Mouse (Mus musculus) midbrain, postnatal 0 days (tissue): ENCODE results near the gene Kdm2a. TPM values are rescaled to one million over a fixed set of nuclear protein-coding genes. Genes with fewer than 3 reads are reported as not detected.

ENCODE experiments used
- ATAC-seq: fragments of 200-750 bp; cut with Nextera tagmentation; 2 replicates; pipeline ENCODE4 v1.8.0; 2017; ENCODE audit warnings: moderate number of reproducible peaks, mild to moderate bottlenecking, moderate TSS enrichment, moderate library complexity; ENCODE audit not compliant: low FRiP score
- DNase-seq: peaks from one replicate; pipeline ENCODE4 v3.0.0-alpha.2; 2015; ENCODE audit warnings: low spot score
- H3K27ac ChIP-seq: fragments of 300-500 bp; sonication (generic); 2 replicates; pipeline ENCODE4 v1.5.1; 2014; ENCODE audit warnings: low read depth, mild to moderate bottlenecking, low read length, mixed read lengths
- H3K27me3 ChIP-seq: fragments of 300-500 bp; sonication (generic); 2 replicates; pipeline ENCODE4 v1.6.1; 2014; ENCODE audit warnings: low read length, control low read depth, mixed read lengths; ENCODE audit not compliant: insufficient read depth
- H3K36me3 ChIP-seq: fragments of 300-500 bp; sonication (generic); 2 replicates; pipeline ENCODE4 v1.6.1; 2014; ENCODE audit warnings: low read length, control low read depth, mixed read lengths; ENCODE audit not compliant: insufficient read depth
- H3K4me1 ChIP-seq: fragments of 300-500 bp; sonication (generic); 2 replicates; pipeline ENCODE4 v1.6.1; 2014; ENCODE audit warnings: mild to moderate bottlenecking, control low read depth, antibody characterized with exemption, low read length, mixed read lengths; ENCODE audit not compliant: insufficient read depth
- H3K4me2 ChIP-seq: fragments of 300-500 bp; sonication (generic); 2 replicates; pipeline ENCODE4 v1.6.1; 2014; ENCODE audit warnings: low read depth, mild to moderate bottlenecking, low read length, mixed read lengths; ENCODE audit not compliant: poor library complexity, severe bottlenecking
- H3K4me3 ChIP-seq: fragments of 300-500 bp; sonication (generic); 2 replicates; pipeline ENCODE4 v1.5.1; 2014; ENCODE audit warnings: low read depth, mild to moderate bottlenecking, low read length, moderate library complexity
- H3K9ac ChIP-seq: fragments of 300-500 bp; sonication (generic); replicated peaks from 2 replicates; pipeline ENCODE4 v1.6.1; 2014; ENCODE audit warnings: mild to moderate bottlenecking, low read length, moderate library complexity, mixed read lengths; ENCODE audit not compliant: poor library complexity, severe bottlenecking
- H3K9me3 ChIP-seq: fragments of 300-500 bp; sonication (generic); 2 replicates; pipeline ENCODE4 v1.6.1; 2016; ENCODE audit warnings: low read length, control low read depth
- CTCF ChIP-seq: IDR thresholded peaks from 2 replicates; pipeline ENCODE4 v1.5.1; 2016; ENCODE audit warnings: antibody characterized with exemption, mild to moderate bottlenecking
- WGBS: fragments of 180-500 bp; shearing (Covaris S2); extraction: QIAGEN DNeasy Blood & Tissue Kit; methylation state at CpG from one replicate; pipeline ENCODE4 v1.1.7; 2014; 5-methylcytosine and 5-hydroxymethylcytosine counted together
- polyA plus RNA-seq: library from polyadenylated mRNA; unstranded; fragments of >200 nt; fragmentation: Nextera tagmentation; extraction: Ambion mirVana; gene quantifications from 2 replicates; pipeline ENCODE4 v1.2.1, GENCODE M21; 2015
- total RNA-seq: library from RNA; depleted of rRNA; stranded (reverse); fragments of >200 nt; gene quantifications from 2 replicates; pipeline ENCODE4 v1.2.3, GENCODE M21; 2014

Gene Kdm2a
- total and polyA plus RNA-seq, 2 experiments from 2014 or later: 18.4 to 103 TPM

- Histone ChIP-seq H3K4me3 (no peak overlapping the region), H3K27ac (no peak overlapping the region), H3K4me2 (no peak overlapping the region), H3K4me1 (no peaks in the 10 kb centered on the region), H3K36me3 (peaks cover 68% of the 10 kb centered on the region), H3K9me3 (no peaks in the 10 kb centered on the region), H3K9ac (no peak overlapping the region), H3K27me3 (no peaks in the 10 kb centered on the region)
- 82% methylated on average over 1 of the region's 1 CpGs for WGBS
- TF ChIP-seq CTCF: no peak
- ATAC-seq: no peak
- DNase-seq: no peak
Observed at GRCm38 (mm10) chr19:4321622-4322021, 76.5 kb downstream of the Kdm2a start.

GRCm38 (mm10) chr19:4319272-4319671 is 78.8 kb downstream of the Kdm2a start:
- ATAC-seq (no peak), DNase-seq (no peak)
- H3K4me2 ChIP-seq: no peak overlapping the region
- H3K27ac ChIP-seq: no peak overlapping the region
- H3K36me3 ChIP-seq: peaks cover 49% of the 10 kb centered on the region
- no peaks in the 10 kb centered on the region for H3K4me1 ChIP-seq
- H3K9me3 ChIP-seq: no peaks in the 10 kb centered on the region
- TF ChIP-seq CTCF: no peak
- 86% methylated on average over 4 of the region's 4 CpGs for WGBS
- H3K27me3 ChIP-seq: no peaks in the 10 kb centered on the region
- H3K9ac ChIP-seq: no peak overlapping the region
- no peak overlapping the region for H3K4me3 ChIP-seq

- TF ChIP-seq CTCF: no peak
- Histone ChIP-seq H3K4me1 (no peaks in the 10 kb centered on the region), H3K9ac (no peak overlapping the region), H3K36me3 (peaks cover 48% of the 10 kb centered on the region), H3K9me3 (no peaks in the 10 kb centered on the region), H3K4me3 (no peak overlapping the region), H3K27ac (no peak overlapping the region), H3K4me2 (no peak overlapping the region), H3K27me3 (no peaks in the 10 kb centered on the region)
- DNase-seq: no peak
- 87% methylated on average over 3 of the region's 3 CpGs for WGBS
- ATAC-seq: no peak
Observed at GRCm38 (mm10) chr19:4317181-4317580, 80.9 kb downstream of the Kdm2a start.

GRCm38 (mm10) chr19:4315223-4315944 is 82.7 kb downstream of the Kdm2a start:
- Histone ChIP-seq H3K9me3 (no peaks in the 10 kb centered on the region), H3K9ac (no peak overlapping the region), H3K4me1 (no peaks in the 10 kb centered on the region), H3K27ac (no peak overlapping the region), H3K36me3 (peaks cover 41% of the 10 kb centered on the region), H3K4me3 (no peak overlapping the region), H3K4me2 (no peak overlapping the region), H3K27me3 (no peaks in the 10 kb centered on the region)
- DNase-seq (peak; percentile 73), ATAC-seq (no peak)
- TF ChIP-seq CTCF: no peak
- 86% methylated on average over 6 of the region's 6 CpGs for WGBS

GRCm38 (mm10) chr19:4309776-4310185 is 88.3 kb downstream of the Kdm2a start:
- no peak overlapping the region for H3K4me2 ChIP-seq
- no peaks in the 10 kb centered on the region for H3K27me3 ChIP-seq
- ATAC-seq (peak; percentile 24; the same call in 1 of the 2 replicates), DNase-seq (peak; percentile 88)
- H3K4me1 ChIP-seq: peaks cover 10% of the 10 kb centered on the region; the same call in 1 of the 2 replicates
- no peak overlapping the region for H3K27ac ChIP-seq
- no peak overlapping the region for H3K9ac ChIP-seq
- H3K4me3 ChIP-seq: no peak overlapping the region
- peak; percentile 85 for TF ChIP-seq CTCF
- H3K36me3 ChIP-seq: peaks cover 9% of the 10 kb centered on the region; the same call in 1 of the 2 replicates
- H3K9me3 ChIP-seq: no peaks in the 10 kb centered on the region

- H3K36me3 ChIP-seq: peaks cover 9% of the 10 kb centered on the region; the same call in 1 of the 2 replicates
- H3K4me1 ChIP-seq: peaks cover 15% of the 10 kb centered on the region
- H3K27me3 ChIP-seq: no peaks in the 10 kb centered on the region
- no peak for ATAC-seq
- H3K9me3 ChIP-seq: no peaks in the 10 kb centered on the region
- no peak for DNase-seq
- H3K4me3 ChIP-seq: no peak overlapping the region
- H3K27ac ChIP-seq: no peak overlapping the region
- no peak for TF ChIP-seq CTCF
- no peak overlapping the region for H3K9ac ChIP-seq
- no peak overlapping the region for H3K4me2 ChIP-seq
- WGBS: 96% methylated on average over 4 of the region's 4 CpGs
Observed at GRCm38 (mm10) chr19:4309302-4309701, 88.8 kb downstream of the Kdm2a start.
